Mouse (Mus musculus): Measurements from ENCODE around the gene Sync. TPM values are rescaled to one million over a fixed set of nuclear protein-coding genes. Genes with fewer than 3 reads are reported as not detected.

The Sync gene
- total and polyA plus RNA-seq, 3 experiments: 0.16 TPM; not detected in 2

GRCm38 (mm10) chr4:129286001-129286682 lies 1.3 kb upstream of the Sync start:
- no peak overlapping the region for H3K4me3 ChIP-seq (replicated peaks in 1 of 3; ENCODE audit: low read depth in 2 of 3, low read length in 2 of 3, poor library complexity in 1 of 3)
- no peaks in the 10 kb centered on the region for H3K36me3 ChIP-seq (replicated peaks in 1 of 2; ENCODE audit: control insufficient read depth in 1 of 2, insufficient read depth in 1 of 2, low read length in 1 of 2)
- H3K4me2 ChIP-seq (ENCODE audit: insufficient read depth, low read depth, poor library complexity, severe bottlenecking): no peak overlapping the region
- H3K27me3 ChIP-seq (replicated peaks): peaks cover 9% of the 10 kb centered on the region
- peaks cover 3% of the 10 kb centered on the region in 2 experiments; a peak in 3 of 4 replicates for H3K4me1 ChIP-seq (ENCODE audit: control insufficient read depth in 1 of 2, insufficient read depth in 2 of 2)
- dilution Hi-C loops (cut with MboI; ENCODE audit: extremely low pct_ligation_motif_present, extremely low pct_unique_long_range_greater_than_20kb, low sequenced_read_pairs): no loop called here
- no peaks in the 10 kb centered on the region for H3K79me2 ChIP-seq (replicated peaks; ENCODE audit: control insufficient read depth, extremely low read depth, insufficient read depth, poor library complexity, severe bottlenecking)
- TF ChIP-seq MYC (IDR thresholded peaks at IDR 0.05; ENCODE audit: low read depth, low read length) (no peak), BHLHE40 (IDR thresholded peaks at IDR 0.05; ENCODE audit: low read depth, low read length) (0 out of 2 replicates have a peak, but pooled peaks have one; percentile 11)
- in situ Hi-C loops (cut with MboI; ENCODE audit: low pct_ligation_motif_present, low pct_unique_long_range_greater_than_20kb, low sequenced_read_pairs): no loop called here
- DNase-seq (ENCODE audit: extremely low read depth): no peak
- H3K9me3 ChIP-seq (replicated peaks; ENCODE audit: low read length): no peaks in the 10 kb centered on the region
- H3K9ac ChIP-seq (ENCODE audit: insufficient read depth, low read depth): no peak overlapping the region
- no peak overlapping the region for H3K27ac ChIP-seq (ENCODE audit: insufficient read depth, low read depth)

- no peak for DNase-seq (ENCODE audit: extremely low read depth)
- H3K4me1 ChIP-seq (ENCODE audit: control insufficient read depth in 1 of 2, insufficient read depth in 2 of 2): peaks cover 3% of the 10 kb centered on the region in 2 experiments; a peak in 3 of 4 replicates
- dilution Hi-C loops (cut with MboI; ENCODE audit: extremely low pct_ligation_motif_present, extremely low pct_unique_long_range_greater_than_20kb, low sequenced_read_pairs) (no loop called here), in situ Hi-C loops (cut with MboI; ENCODE audit: low pct_ligation_motif_present, low pct_unique_long_range_greater_than_20kb, low sequenced_read_pairs) (no loop called here)
- H3K9ac ChIP-seq (ENCODE audit: insufficient read depth, low read depth): 0 out of 2 replicates have a peak overlapping the region, but pooled peaks have one; percentile 16
- H3K27me3 ChIP-seq (replicated peaks): peaks cover 9% of the 10 kb centered on the region
- TF ChIP-seq MYC (IDR thresholded peaks at IDR 0.05; ENCODE audit: low read depth, low read length) (no peak), RCOR1 (conservative IDR thresholded peaks at IDR 0.05; ENCODE audit: low read depth, low read length) (no peak), KAT2A (IDR thresholded peaks at IDR 0.05; ENCODE audit: insufficient replicate concordance, low read length) (no peak), CHD1 (IDR thresholded peaks at IDR 0.05; ENCODE audit: low read depth, low read length) (no peak), MEF2A (IDR thresholded peaks at IDR 0.05; ENCODE audit: borderline replicate concordance, low read depth, low read length) (no peak), E2F4 (IDR thresholded peaks at IDR 0.05; ENCODE audit: insufficient replicate concordance, low read depth, low read length) (no peak), NELFE (IDR thresholded peaks at IDR 0.05; ENCODE audit: low read depth, low read length) (no peak), ZNF384 (IDR thresholded peaks at IDR 0.05; ENCODE audit: low read depth, low read length) (no peak), ELF1 (IDR thresholded peaks at IDR 0.05; ENCODE audit: low read depth, low read length) (no peak), TCF12 (IDR thresholded peaks at IDR 0.05; ENCODE audit: low read depth, low read length) (no peak), NRF1 (IDR thresholded peaks at IDR 0.05; ENCODE audit: low read depth, low read length) (no peak), IRF4 (IDR thresholded peaks at IDR 0.05; ENCODE audit: low read depth, low read length) (no peak)
- peak overlapping the region; percentile 93 for H3K4me2 ChIP-seq (ENCODE audit: insufficient read depth, low read depth, poor library complexity, severe bottlenecking)
- peak overlapping the region in 1 of 3 experiments; percentile 22 for H3K4me3 ChIP-seq (replicated peaks in 1 of 3; ENCODE audit: low read depth in 2 of 3, low read length in 2 of 3, poor library complexity in 1 of 3)
- no peaks in the 10 kb centered on the region for H3K79me2 ChIP-seq (replicated peaks; ENCODE audit: control insufficient read depth, extremely low read depth, insufficient read depth, poor library complexity, severe bottlenecking)
- no peaks in the 10 kb centered on the region for H3K36me3 ChIP-seq (replicated peaks in 1 of 2; ENCODE audit: control insufficient read depth in 1 of 2, insufficient read depth in 1 of 2, low read length in 1 of 2)
- no peak overlapping the region for H3K27ac ChIP-seq (ENCODE audit: insufficient read depth, low read depth)
- H3K9me3 ChIP-seq (replicated peaks; ENCODE audit: low read length): no peaks in the 10 kb centered on the region
Measured at GRCm38 (mm10) chr4:129286683-129287471, 540 bp upstream of the Sync start.

Data from CH12.LX (cell line).